Mouse (Mus musculus) naive thymus-derived CD4-positive, alpha-beta T cell, adult 2 months (primary cell): ENCODE measurements around the gene Cpm.

Experiments
- DNase-seq: peaks from one replicate; pipeline ENCODE4 v3.0.0-alpha.2; 2011; ENCODE audit warnings: low read depth

The Cpm gene

DNA sequence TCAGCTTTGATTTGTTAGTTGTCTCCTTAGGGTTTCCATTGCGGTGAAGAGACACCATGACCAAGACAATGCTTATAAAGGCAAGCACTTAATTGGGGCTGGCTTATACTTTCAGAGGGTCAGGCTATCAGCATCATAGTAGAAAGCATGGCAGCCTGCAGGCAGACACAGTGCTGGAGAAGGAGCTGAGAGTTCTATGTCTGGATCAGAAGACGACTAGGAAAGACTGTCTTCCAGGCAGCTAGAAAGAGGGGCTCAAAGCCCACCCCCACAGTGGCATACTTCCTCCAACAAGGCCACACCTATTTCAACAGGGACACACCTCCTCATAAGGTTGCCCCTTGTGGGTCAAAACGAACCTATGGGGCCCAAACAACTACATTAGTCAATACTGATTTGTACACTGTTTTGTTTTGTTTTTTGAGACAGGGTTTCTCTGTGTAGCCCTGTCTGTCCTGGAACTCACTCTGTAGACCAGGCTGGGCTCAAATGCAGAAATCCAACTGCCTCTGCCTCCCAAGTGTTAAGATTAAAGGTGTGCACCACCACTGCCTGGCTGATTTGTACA lies 8.3 kb upstream of the Cpm start:
- no peak for DNase-seq

DNA sequence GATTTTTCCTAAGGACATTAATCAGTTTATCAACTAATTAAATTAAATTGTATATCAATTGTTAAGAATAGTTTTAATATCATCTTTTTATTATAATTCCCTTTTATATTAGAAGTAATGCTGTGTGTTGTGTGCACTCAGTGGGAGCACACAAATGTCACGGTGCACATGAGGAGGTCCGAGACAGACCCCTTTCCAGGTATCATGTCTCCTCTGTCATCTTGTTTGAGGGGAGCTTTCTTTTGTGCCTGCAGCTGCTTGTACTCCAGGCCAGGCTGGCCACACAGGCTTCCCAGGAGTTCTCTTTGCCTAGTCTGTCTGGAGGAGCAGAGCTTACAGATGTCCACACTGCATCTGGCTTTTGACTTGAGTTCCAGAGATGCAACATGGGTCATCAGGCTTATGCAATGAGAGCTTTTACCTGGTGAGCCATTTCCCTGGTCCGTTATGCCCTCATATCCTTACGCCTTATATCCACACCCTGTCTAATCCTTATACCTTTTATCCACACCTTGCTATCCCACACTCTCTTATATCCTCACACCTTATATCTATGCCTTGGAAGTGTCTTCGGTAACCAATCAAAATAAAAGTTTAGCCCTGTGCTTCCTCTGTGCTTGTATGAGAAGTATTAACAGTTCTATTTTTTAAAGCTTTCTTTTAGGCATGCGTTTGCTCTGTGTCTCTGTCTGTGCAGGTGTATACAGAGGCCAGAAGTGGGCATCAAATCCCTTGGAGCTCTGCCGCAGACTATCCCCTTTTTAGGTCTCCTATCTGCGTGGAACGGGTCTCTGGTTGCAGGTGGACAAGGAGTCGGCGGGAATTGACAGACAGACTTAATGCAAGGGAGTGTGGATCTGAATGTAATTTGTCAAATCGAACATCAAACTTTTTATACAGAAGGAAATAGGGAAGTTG lies 7.4 kb upstream of the Cpm start:
- no peak for DNase-seq

GRCm38 (mm10) chr10:117623358-117623757 lies 5.9 kb upstream of the Cpm start:
- DNase-seq, result no peak

GRCm38 (mm10) chr10:117624222-117624621 lies 5.1 kb upstream of the Cpm start:
- DNase-seq, result no peak

GRCm38 (mm10) chr10:117624655-117625497 lies 4.4 kb upstream of the Cpm start:
- peak; percentile 35 for DNase-seq

- peak; percentile 86 for DNase-seq
These were observed 3.6 kb upstream of the Cpm start for GRCm38 (mm10) chr10:117625500-117626296.

- DNase-seq, result no peak
These were observed 3.0 kb upstream of the Cpm start for GRCm38 (mm10) chr10:117626297-117626613.

- DNase-seq, result no peak
These were observed 2.3 kb upstream of the Cpm start for GRCm38 (mm10) chr10:117626840-117627615.

DNA sequence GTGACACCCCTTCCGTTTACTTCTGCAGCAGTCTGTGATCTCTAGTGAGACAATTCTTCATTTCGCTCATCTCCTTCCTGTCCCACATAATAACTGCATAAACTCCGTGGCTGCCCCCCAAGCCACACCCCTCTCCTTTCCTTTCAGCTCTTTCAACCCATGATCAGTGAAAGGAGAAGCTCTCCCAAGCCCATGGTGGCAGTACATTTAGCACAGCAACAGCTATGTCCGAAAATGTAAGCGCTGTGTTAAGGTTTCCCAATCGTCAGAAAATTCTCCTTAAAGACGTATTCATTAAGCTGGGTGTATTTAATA lies 1.7 kb upstream of the Cpm start:
- peak; percentile 79 for DNase-seq

DNA sequence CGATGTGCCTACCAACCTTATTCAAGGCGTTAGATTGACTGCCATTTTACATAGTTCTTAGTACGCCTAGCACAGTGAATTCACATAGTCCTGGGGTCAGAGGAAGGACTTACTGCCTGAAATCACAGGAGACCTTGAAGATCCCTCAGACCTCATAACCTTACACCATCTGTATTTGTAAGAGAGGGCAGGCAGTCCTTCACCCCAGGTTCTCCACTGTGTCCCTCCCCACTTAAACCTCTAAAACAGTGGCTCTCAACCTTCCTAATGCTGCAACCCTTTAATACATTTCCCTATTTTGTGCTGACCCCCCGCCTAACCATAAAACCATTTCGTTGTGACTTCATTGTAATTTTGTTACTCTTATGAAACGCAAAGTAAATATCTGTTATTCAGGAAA lies 1.4 kb upstream of the Cpm start:
- no peak for DNase-seq

GRCm38 (mm10) chr10:117628363-117629168 lies 734 bp upstream of the Cpm start:
- DNase-seq, result no peak

DNA sequence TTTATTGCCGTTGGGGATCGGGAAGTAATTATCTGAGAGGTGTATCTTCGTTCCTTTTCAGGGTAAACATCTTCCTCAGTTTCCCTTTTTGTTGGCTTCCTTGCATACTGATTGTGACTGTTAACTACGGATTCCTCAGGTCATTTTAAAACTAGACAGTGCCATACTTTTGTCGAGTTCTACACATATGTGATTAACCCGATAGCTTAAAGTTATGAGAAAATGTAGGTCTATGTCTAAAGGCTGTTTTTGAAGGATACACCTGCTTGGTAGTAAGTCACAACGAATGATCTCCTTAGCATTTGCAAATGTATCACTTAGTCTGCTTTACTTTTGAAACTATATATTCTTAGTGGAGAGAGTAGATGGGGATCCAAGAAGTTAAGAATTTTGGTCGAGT lies 876 bp downstream of the Cpm start:
- peak; percentile 20 for DNase-seq

- DNase-seq, result no peak
These were observed 1.5 kb downstream of the Cpm start for GRCm38 (mm10) chr10:117630810-117631209.

- no peak for DNase-seq
These were observed 2.4 kb downstream of the Cpm start for GRCm38 (mm10) chr10:117631562-117632259.

GRCm38 (mm10) chr10:117632394-117632793 lies 3.1 kb downstream of the Cpm start:
- DNase-seq, result no peak

DNA sequence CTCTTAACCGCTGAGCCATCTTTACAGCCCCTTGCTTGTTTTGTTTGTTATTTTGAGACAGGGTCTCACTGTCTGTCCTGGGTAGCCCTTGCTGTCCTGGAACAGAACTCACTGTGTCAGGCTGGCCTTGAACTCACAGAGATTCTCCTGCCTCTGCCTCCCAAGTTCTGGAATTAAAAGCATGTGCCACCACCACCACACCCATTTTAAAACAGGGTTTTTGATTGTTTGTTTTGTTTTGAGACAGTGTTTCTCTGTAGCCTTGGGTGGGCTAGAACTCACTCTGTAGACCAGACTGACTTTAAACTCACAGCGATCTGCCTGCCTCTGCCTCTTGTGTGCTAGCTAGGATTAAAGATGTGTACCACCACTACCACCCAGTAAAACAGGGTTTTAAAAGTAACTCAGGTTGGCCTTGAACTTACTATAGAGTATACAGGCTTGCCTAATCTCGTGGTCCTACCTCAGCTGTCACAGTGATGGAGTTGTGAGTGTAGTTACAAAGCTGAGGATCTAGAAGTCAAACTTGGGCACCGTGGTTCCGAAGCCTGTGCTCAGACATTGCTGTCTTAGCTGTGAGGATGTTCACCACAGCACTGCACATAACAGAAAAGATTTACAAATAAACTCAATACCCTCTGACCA lies 4.4 kb downstream of the Cpm start:
- DNase-seq, result no peak

- no peak for DNase-seq
These were observed 5.2 kb downstream of the Cpm start for GRCm38 (mm10) chr10:117634323-117635030.

DNA sequence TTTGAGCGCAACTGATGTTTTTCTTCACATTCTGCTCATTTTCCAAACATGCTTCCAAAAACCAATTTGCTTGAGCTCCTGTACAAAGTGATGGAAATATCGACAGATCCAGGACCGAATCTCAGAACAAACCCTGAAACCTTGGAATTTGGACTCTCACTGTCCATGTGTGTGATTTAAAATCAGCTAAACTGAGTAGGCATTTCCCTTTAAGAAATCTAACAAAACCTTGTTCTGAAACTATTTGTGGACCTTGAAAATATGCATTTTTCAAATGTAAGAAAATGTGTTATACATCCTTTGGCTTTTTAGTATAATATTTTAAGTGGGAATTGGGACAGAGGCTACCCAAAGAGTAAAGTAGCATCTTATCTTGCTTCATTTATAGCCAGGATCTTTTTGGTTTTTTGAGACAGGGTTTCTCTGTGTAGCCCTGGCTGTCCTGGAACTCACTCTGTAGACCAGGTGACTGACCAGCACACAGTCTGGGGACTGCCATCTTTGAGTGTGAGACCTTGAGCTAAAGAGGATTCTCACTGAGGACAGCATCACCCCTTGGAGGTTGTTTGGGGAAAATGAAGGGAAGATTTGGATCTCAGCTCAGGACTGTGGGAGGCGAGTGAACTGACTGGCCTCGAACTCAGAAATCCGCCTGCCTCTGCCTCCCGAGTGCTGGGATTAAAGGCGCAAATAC lies 5.9 kb downstream of the Cpm start:
- DNase-seq, result no peak
